Mouse (Mus musculus) lung, adult 2 months (tissue): ENCODE data around the gene Lmod3.

Experiments
- CTCF ChIP-seq: fragments of 200-500 bp; IDR thresholded peaks from 2 replicates; pipeline ENCODE4 v1.5.1; 2011; ENCODE audit warnings: mild to moderate bottlenecking, low read length, control low read depth; ENCODE audit not compliant: insufficient read depth
- POLR2A ChIP-seq: fragments of 200-500 bp; IDR thresholded peaks from 2 replicates; pipeline ENCODE4 v1.6.1; 2011; ENCODE audit warnings: low read depth, mild to moderate bottlenecking, control low read depth, low read length, borderline replicate concordance; ENCODE audit errors: extremely low read depth

DNA sequence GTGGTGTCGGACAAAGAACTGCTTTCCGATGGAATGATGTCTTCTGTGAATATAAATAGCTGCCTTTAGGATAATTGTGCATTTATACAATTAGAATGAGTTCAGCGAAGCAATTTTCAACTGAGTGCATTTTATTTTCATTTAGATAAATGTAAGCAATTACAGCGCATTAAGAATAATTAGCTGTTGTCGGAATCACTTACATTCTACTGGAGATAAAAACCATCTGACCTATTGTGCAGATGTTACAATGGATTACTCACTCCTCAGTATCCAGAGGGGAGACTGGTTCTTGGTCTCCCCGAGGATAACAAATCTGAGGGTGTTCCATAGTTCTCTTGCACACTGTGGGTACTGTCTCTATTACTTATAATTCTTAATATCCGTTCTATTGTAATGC is 49.7 kb upstream of the Lmod3 start:
- TF ChIP-seq CTCF (no peak), POLR2A (no peak)
